Mouse (Mus musculus): ENCODE data around the gene Tmem115.
A peak's percentile ranks its signal among the peaks of the same experiment; 100 is the strongest.

Gene Tmem115

DNA sequence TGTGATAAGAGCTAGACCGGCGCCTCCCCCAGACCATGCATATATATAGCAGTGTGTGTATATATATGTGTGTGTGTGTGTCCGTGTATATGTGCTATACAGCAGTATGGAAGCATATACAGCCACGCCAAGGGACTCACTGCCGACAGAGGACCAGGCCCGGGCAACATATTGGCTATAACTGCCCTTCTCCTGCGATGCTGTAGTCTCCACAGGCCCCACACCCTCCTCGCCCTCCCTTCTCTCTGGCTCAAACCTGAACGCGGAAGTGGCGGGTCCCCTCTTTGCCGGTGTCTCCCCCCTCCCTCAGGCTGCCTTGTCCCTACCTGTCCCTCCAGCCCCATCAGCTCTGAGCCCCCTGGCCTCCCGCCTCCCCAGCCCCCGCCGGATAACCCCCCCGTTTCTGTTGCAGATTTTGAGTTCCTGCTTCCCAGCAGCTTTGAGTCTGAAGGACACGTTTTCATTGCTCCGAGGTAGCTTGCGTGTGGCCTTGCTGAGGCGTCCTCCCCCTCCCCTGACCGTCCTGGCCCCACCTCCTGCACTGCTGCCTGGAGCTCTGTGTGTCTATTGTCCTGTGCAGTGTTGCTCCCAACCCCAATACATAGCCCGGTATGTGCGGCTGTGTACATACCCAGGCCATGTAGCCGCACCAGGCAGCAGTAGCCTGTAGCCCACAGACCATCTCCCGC lies 11.9 kb upstream of the Tmem115 start:
- DNase-seq (ENCODE audit: low spot score), result no peak

GRCm38 (mm10) chr9:107522400-107522711 lies 11.4 kb upstream of the Tmem115 start:
- no peak for DNase-seq (ENCODE audit: low spot score)

GRCm38 (mm10) chr9:107526198-107527026 lies 7.3 kb upstream of the Tmem115 start:
- DNase-seq (ENCODE audit: low spot score), result peak; percentile 54

DNA sequence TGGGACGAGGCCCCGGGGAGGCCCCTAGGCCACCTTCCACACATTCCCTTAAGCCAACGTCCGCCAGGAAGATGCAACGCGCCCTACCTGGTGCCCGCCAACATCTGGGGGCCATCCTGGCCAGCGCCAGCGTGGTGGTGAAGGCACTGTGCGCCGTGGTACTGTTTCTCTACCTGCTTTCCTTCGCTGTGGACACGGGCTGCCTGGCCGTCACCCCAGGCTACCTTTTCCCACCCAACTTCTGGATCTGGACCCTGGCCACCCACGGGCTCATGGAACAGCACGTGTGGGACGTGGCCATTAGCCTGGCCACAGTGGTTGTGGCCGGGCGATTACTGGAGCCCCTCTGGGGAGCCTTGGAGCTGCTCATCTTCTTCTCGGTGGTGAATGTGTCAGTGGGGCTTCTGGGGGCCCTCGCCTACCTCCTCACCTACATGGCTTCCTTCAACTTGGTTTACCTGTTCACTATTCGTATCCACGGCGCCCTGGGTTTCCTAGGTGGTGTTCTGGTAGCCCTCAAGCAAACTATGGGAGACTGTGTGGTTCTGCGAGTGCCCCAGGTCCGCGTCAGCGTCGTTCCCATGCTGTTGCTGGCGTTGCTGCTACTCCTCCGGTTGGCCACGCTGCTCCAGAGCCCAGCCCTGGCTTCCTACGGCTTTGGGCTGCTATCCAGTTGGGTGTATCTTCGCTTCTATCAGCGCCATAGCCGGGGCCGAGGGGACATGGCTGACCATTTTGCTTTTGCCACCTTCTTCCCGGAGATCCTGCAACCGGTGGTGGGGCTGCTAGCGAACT lies 860 bp downstream of the Tmem115 start:
- no peak for DNase-seq (ENCODE audit: low spot score)

DNA sequence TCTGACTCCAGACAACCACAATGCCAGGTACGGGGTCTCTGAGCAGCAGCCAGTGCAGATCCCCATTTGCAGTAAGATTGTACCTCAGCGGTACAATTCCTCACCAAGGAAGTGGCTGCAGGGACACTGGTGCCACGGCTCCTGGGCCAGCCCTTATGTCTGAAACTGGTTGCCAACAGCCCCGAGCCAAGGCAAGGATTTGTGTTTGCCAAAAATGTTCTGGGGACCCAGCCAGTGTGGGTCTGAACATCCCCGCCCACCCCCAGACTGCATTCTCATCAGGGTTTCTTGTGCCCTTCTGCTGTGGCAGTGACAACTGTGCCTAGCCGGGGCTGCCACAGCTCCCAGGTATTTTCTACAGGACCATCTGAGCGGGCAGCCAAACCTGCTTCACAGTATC lies 4.5 kb downstream of the Tmem115 start:
- no peak for DNase-seq (ENCODE audit: low spot score)

DNA sequence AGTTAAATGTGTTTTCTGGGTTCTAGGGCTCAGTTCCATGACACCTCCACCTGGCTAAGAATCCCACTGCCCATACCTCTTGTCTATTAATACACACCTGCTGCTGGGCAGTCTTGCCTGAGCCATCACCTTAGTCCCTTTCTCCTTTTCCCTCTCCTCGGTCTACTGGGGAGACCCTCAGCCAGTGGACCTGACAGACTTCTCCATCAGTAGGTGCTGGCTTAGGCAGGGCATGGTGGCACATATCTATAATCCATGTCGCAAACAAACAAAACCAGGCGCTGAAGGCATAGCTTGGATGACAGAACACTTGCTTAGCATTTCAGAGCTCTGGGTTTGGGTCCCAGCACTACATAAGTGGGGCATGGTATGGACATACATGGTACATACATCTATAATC lies 5.0 kb downstream of the Tmem115 start:
- no peak for DNase-seq (ENCODE audit: low spot score)

DNA sequence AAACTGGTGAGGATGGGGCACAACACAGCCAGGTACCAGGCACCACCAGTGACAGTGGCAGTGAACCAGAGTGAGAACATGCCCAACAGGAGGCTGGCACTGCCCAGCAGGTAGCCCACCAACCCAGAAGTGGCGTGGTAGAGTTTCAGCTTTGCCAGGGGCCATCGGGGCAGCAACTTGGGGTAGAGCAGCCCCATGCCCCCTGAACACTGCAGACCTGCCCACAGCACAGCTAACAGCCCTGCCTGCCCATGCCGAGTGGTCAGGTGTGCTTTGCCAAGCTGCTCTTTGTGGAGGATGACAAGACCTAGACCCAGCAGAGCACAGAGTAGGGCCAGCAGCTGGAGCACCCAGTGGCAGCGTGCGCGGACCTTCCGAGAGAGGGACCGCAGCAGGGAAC lies 6.2 kb downstream of the Tmem115 start:
- DNase-seq (ENCODE audit: low spot score), result no peak

DNA sequence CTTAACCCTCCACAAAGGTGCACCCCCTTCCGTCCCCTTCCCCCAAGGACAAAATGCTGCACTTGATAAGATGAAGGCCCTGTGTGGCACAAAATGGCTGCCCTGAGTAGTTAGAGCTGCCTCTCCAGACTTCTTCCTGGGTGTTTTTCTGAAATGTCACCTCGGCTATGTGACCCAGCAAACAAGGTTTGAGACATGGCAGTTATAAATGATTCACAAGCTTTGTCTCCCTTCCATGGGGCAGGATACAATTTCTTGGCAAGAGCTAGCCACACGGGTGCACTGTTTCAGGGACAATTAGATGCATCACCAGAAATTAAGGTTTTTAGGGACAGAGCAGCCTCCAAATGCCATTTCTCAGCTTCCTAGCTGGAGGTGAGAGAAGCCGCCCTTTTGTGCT lies 6.7 kb downstream of the Tmem115 start:
- DNase-seq (ENCODE audit: low spot score), result no peak

DNA sequence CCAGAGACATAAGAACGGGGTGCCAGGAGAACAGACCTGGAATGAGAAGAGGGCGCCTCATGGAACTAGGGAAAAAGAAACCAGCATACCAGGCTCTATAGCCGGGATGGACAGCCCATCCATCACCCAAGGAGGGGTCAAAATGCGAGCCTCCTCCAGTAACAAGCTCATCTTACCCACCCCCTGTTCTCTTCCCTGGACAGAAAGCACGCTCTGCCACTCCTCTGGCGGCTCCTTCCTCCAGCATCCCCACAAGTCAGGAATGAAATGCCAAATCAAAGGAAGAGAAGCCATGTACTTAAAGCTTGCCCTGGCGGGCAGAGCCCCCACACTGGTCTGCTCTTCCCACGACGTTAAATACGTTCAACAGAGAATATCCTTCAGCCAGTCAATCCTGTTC lies 7.3 kb downstream of the Tmem115 start:
- no peak for DNase-seq (ENCODE audit: low spot score)

- DNase-seq (ENCODE audit: low spot score), result peak; percentile 96
These were observed 8.0 kb downstream of the Tmem115 start, which contains the start of the genes Cyb561d2 and Nprl2 for GRCm38 (mm10) chr9:107541474-107542351. Cyb561d2 (minus strand) TSS chr9:107542193. Nprl2 (plus strand) TSS chr9:107542226.

GRCm38 (mm10) chr9:107542352-107542686 lies 8.6 kb downstream of the Tmem115 start:
- DNase-seq (ENCODE audit: low spot score), result no peak

DNA sequence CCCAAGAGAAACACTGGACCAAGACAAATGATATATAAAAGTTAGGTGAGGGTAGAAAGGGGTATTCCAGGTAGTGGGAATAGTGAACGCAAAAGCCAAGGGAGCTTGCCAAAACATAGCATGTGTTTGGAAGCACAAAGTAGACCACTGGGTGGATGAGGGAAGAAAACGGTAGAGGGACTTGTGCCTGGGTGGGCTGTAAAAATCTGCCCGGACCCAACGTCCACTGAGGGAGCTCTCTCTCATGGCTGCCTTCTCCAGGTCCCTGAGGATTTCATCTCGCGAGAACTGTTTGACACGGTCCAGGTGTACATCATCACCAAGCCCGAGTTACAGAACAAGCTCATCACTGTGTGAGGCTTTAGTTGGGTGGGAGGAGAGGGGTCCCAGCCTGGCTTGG lies 9.0 kb downstream of the Tmem115 start:
- no peak for DNase-seq (ENCODE audit: low spot score)

- DNase-seq (ENCODE audit: low spot score), result no peak
These were observed 9.6 kb downstream of the Tmem115 start for GRCm38 (mm10) chr9:107543299-107543698.

- DNase-seq (ENCODE audit: low spot score), result no peak
These were observed 10.5 kb downstream of the Tmem115 start for GRCm38 (mm10) chr9:107544196-107544700.

- DNase-seq (ENCODE audit: low spot score), result no peak
These were observed 11.0 kb downstream of the Tmem115 start for GRCm38 (mm10) chr9:107544729-107545128.

- no peak for DNase-seq (ENCODE audit: low spot score)
These were observed 11.5 kb downstream of the Tmem115 start for GRCm38 (mm10) chr9:107545199-107545598.

DNA sequence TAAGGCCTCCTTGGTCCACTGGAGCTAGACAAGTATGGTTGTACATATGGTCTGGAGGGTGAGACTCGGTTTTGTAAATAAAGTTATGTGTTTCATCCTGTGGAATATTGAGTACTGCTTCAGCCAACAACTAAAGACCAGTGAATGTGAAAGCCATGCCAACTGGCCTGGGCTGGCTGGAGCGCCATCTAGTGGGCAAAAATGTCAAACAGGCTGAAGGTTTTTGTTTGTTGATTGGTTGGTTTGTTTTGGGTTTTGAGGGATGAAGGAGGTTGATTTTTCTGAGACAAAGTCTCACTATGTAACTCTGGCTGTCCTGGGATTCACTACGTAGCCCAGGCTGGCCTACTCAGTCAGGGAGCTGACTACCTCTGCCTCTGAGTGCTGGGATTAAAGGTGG lies 11.9 kb downstream of the Tmem115 start:
- DNase-seq (ENCODE audit: low spot score), result peak; percentile 76

DNA sequence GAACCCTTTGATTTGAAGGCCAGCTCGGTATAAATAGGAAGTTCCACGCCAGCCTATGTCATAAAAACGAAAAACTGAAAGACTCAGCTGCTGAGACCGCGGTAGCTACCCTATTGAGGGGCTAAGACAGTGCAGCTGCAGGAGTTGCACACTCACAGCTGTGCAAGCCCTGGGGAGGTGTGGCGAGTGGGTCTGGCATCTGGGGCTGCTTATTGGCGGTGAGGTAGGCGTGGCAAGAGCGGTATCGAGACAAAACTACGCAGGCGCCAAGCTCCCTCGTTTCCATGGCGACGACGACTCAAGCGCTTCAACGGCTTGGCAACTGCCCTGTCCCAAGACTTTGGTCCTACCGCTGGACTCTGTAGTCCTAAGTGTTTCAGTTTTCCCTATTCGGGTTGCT lies 13.3 kb downstream of the Tmem115 start, which contains the start of gene Zmynd10:
TSS of gene Zmynd10 (plus strand) at position 273 of the 400 bp plus-strand sequence.
- peak; percentile 91 for DNase-seq (ENCODE audit: low spot score)

DNA sequence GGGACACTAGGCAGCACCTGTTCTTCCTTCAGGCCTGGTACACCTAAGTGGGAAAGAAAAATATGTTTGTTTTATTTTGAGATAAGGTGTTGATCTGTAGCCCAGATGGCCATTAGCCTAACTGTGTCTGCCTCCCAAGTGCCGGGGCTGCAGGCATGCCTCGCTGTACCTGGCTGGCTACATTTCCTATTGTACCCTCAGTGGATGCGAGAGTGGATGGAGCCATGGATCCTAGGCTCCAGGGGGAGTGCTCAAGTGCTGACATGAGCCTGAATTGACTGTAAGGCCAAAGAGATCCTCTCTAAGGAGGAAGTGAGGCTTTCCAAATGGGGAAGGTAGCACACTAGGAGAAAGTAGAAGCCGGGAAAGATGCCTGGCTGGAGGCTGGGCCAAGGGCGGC lies 14.2 kb downstream of the Tmem115 start:
- no peak for DNase-seq (ENCODE audit: low spot score)

DNA sequence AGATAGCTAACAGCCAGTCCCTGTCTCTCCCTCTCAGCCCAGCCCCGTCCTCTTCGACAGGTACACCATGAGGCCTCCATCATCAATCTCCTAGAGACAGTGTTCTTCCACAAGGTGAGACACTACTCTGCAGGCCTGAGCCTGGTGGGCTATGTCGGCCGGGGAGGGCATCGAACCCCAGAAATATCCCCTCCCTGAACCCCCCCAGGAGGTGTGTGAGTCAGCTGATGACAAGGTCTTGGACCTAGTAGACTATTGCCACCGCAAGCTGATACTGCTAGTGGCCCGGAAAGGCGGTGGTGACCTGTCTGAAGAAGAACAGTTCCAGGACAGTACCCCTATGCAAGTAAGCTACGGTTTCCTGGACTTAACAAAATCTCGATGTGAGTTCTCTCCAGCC lies 15.1 kb downstream of the Tmem115 start:
- no peak for DNase-seq (ENCODE audit: low spot score)

DNA sequence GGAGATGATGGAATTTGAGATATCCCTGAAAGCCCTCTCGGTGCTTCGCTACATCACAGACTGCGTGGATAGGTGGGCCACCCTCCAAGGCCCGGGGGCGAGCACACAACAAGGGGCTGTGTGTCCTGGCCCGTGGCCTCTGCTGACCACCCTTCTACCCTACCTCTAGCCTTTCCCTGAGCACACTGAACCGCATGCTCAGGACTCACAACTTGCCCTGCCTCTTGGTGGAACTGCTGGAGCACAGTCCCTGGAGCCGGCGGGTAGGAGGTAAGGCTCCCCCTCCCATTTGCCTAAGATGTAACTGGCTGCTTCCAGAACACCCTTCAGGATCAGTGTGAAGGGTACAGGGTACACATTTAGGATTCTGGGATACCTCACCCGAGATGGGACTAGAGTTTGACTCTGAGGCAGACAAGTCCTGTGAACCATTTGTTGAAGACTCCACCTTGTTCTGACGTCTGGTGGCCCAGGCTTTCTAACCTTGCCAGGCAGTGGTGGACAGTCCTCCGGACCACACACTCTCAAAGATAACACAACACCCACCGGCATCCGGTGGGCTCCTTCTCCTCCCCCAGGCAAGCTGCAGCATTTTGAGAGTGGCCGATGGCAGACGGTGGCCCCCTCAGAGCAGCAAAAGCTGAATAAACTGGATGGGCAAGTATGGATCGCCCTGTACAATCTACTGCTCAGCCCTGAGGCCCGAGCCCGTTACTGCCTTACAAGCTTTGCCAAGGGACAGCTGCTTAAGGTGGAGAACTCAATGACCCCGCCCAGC lies 15.7 kb downstream of the Tmem115 start:
- no peak for DNase-seq (ENCODE audit: low spot score)

Data from lung, postnatal 25 days (tissue).